Mouse (Mus musculus): ENCODE measurements at regions not wholly inside any gene's neighbourhood (a gene's known extent, or its start where the extent isn't known, plus 50 kb on each side); places are given as distances from the start of the nearest gene placed in this dataset.

DNA sequence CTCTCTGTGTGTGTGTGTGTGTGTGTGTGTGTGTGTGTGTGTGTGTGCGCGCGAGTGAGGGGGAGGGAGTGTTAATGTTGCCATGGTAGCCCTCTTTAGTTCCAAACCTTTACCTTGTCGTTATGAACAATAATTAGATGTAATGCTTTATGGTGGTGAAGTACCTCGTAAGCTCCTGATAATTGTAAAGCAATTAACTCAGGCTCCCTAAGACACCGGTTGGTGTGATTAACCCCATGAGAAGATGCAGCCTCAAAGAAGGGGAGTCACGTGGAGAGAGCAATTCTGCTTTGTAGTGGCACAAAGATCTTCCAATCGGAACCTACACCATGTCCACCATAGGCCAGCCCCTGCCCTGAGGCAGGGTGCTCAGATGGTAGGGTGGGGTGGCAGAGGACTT is 152.3 kb upstream of the Map1b start:
- no peak for TF ChIP-seq POLR2A (IDR thresholded peaks at IDR 0.05; ENCODE audit: low read depth, low read length)
- no peak for TF ChIP-seq CTCF (IDR thresholded peaks at IDR 0.05; ENCODE audit: extremely low read depth, insufficient read depth, insufficient read length, insufficient replicate concordance)
